Mouse (Mus musculus) hematopoietic stem cell, adult 5-6 weeks (primary cell): ENCODE measurements around the gene Alox12b. TPM values are rescaled to one million over a fixed set of nuclear protein-coding genes. Genes with fewer than 3 reads are reported as not detected.
A peak's percentile ranks its signal among the peaks of the same experiment; 100 is the strongest.

Source experiments
- ATAC-seq, 2 experiments: fragments of 125-278 bp in 1 of 2; replicated peaks in 1 of 2; 2 replicates each; pipeline ENCODE4 v1.8.0; 2016 to 2017; ENCODE audit warnings: inconsistent platforms in 2 of 2, mild to moderate bottlenecking in 2 of 2, moderate number of reproducible peaks in 2 of 2, low read depth in 1 of 2, moderate TSS enrichment in 1 of 2; ENCODE audit not compliant: low FRiP score in 2 of 2, poor library complexity in 2 of 2, severe bottlenecking in 2 of 2, insufficient read depth in 1 of 2, low TSS enrichment in 1 of 2
- total RNA-seq: library from RNA; stranded (forward); fragments of 172-1452, 232-1000 nt; gene quantifications from 2 replicates; pipeline ENCODE4 v1.2.3, GENCODE M21; 2017

Alox12b gene
- total RNA-seq, 1 experiment from 2014 or later: not detected

DNA sequence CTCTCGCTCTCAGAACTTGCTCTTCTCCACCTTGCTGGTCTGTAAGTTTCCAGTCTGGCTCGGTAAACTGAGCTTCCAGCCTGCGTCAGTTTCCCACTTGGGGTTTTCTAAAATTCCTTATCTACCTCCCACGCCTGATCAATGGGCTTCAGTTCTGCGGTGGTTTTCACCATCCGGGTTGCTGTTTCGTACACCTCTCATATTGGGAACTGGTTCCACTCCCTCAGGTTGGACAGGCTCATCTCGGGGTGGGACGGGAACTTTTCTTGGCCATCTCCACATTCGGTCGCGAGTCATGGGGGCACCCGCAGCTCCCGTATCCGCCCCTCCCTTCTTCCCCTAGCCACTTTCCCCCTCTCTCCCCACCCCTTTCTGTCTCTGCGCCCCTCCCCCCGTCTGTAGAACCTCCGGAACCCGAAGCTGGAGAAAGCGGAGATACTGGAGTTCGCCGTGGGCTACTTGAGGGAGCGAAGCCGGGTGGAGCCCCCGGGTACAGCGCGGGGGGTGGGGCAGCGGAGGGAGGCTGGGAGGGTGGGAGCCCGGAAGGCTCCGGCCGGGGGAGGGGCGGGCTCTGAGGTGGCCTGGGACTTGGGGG, 35.0 kb upstream of the Alox12b start:
- ATAC-seq: no peak

DNA sequence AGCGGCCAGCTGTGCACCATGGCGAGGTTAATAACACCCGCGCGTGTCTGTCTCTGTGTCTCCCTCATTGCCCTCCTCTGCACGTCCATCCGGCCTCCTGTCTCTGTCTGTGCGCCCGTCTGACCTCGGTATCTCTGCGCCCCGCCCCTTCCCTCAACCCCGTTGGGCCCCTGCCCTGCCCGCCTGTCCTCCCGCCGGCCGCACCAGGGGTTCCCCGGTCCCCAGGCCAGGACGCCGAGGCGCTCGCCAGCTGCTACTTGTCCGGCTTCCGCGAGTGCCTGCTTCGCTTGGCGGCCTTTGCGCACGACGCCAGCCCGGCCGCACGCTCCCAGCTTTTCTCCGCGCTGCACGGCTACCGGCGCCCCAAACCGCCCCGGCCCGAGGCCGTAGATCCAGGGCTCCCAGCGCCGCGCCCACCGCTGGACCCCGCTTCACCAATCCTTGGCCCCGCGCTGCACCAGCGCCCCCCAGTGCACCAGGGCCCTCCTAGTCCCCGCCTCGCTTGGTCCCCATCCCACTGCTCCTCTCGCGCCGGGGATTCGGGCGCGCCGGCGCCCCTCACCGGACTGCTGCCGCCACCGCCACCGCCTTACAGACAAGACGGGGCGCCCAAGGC, 34.3 kb upstream of the Alox12b start, which contains the start of gene 9130213A22Rik:
Gene 9130213A22Rik, minus strand, starts transcription at position 254 of the 616 bp plus-strand sequence.
- 0 out of 4 replicates have a peak, but pooled peaks of 1 of the 2 experiments have one; percentile 14 for ATAC-seq

DNA sequence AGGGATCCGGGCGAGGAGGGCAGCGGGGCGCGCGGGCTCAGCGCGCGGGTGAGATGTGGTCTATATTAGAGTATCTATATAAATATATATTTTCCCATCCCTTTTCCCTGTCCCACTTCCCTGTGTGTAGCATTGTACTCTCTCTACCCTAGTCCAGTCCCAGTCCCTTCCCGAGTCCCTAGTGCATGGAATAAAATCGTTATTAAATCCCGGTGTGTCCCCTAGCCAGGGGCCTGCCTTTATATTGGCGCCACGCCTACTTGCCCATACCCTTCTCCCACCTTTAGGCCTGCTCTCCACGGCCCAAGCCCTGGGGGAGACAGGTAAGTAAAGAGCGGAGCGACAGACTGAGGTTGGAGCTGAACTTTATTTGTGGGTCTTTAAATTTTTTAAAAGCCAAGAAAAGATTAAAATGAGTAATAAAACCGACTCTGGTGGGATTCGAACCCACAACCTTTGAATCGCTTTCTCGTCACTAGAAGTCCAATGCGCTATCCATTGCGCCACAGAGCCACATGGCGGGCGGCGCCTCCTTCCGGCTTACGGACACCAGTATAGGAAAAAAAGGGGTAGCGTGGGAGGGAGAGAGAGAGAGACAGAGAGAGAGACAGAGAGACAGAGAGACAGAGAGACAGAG, 33.6 kb upstream of the Alox12b start:
- no peak for ATAC-seq

DNA sequence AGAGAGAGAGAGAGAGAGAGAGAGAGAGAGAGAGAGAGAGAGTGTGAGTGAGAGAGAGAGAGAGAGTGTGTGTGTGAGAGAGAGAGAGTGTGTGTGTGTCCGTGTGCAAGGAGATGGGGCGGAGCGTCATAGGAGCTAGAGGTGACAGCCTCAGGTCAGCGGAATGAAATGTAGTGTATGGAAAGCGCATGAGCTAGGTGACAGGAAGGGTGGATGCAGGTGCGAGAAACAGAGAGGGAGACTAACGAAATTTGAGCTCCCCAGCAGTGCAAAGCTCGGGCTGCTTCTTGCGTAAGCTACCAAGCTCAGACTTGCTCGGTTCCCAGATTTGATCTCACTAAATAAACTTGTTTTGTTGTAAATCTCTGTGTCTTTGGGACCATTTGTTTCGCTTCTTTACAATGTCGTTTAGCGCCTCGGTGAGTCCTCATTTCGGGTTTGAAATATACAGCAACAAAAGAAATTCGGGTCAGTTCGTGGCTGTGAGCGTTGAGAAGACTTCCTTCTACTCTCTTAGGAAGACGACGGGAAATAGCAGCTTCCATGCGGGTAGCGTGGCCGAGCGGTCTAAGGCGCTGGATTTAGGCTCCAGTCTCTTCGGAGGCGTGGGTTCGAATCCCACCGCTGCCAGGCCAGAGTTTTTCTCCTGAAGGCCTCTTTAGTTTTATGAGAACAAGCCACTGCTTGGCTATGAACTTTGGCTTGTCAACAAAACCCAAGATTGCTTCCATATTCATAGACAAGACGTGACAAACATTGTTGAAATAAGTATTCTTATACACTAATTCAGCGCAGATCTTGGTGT, 32.9 kb upstream of the Alox12b start:
- ATAC-seq: peak; percentile 19 to 23; a peak in 3 of 4 replicates

DNA sequence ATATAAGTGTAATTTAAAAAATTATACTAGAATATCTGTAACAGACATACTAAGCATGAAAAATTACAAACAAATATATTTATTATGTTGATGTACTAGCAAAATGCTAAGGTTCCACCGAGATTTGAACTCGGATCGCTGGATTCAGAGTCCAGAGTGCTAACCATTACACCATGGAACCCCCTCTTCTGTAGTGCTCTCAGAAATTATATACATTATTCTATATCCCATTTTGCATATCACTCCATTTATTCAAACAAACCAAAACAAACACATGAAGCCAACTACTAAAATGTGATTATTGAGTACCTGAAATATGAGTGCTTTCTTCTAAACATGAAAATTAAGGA, 32.3 kb upstream of the Alox12b start:
- ATAC-seq: peak in 1 of 2 experiments; percentile 10; a peak in 1 of 4 replicates

DNA sequence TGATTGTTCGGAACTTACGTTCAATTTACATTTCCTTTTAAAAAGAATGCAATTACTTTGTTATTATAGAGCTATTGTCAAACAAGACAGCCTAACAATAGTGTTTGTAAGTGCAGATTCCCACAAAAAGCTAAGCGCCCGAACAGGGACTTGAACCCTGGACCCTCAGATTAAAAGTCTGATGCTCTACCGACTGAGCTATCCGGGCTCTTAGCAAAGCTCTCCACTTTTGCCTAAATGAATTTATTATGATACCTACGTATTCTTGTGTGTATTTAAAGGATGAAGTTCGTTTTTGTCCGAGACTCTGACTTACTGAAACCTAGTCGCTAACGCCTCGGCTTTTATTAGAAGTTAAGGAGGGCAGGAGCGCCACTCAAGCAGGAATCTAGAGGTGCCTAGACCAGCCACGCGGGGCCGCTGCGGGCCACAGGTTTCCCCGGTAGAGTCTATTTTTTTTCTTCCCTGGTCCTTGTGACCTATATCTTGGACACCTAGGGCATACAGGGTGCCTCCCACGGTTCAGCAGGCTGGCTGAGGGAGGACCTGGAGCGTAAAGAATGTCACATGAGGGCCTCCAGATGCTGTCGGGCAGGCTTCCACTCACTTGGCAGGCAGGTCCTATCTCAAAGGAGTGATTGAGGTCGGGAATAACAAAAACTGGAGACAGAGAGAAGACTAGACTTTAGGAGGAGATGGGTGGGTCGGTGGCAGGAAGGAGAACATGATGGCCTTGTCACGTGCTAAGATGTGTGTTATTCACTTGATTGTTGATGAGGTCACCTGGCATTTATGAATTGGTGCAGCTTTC, 31.5 kb upstream of the Alox12b start:
- peak; percentile 40 to 62 for ATAC-seq

DNA sequence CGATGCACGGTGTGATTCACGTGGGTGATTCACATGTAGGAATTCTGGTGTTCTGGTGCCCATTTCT, 31.1 kb upstream of the Alox12b start, which contains the start of gene Aloxe3:
Gene Aloxe3, plus strand, starts transcription at position 45 of the 67 bp plus-strand sequence.
- ATAC-seq: no peak

DNA sequence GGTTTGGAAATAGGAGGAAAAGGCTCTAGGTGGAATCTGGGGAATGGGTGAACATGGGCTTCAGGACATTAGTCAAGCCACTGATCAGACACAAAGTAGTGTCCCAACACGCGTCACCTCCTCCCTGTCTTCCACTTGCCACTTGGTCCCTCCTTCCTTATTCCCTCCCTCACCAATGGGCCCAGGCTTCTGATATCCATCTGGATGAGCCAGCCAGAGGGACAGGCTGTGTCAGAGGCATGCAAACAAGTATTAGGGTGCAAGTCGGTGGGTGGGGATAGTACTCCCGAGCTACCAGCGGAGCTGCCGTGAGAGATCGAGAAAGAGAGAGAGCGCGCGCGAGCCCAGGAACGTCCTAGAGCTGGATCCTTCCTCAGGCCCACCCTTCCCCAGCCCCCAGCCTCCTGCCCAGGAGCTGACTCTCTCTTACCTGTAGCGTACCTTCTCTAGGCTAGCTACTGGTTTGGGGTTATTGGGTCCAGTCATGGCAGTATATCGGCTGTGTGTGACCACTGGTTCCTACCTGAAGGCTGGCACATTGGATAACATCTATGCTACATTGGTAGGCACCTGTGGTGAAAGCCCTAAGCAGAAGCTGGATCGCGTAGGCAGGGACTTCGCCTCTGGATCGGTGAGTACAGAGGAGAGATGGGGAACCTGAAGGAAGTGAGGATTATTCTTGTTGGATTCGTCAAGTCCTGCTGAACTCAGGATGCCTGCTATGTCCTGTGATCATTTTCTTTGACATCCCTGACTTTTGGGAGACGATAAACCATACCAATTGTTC, 30.7 kb upstream of the Alox12b start:
- no peak for ATAC-seq

DNA sequence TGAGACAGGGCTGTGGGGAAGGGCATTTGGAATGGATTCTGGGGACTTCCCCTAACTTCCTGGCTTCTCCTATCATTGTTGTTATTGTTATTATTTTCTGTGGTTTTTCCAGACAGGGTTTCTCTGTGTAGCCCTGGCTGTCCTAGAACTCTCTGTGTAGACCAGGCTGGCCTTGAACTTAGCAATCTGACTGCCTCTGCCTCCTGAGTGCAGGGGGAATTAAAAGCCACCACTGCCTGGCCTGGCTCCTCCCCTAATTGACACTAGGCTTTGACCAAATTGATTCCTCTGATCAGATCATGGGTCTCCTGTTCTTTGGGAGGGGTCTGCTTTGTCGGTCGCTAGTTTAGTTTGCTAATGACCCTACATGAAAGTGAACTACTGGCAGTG, 30.1 kb upstream of the Alox12b start:
- no peak for ATAC-seq

DNA sequence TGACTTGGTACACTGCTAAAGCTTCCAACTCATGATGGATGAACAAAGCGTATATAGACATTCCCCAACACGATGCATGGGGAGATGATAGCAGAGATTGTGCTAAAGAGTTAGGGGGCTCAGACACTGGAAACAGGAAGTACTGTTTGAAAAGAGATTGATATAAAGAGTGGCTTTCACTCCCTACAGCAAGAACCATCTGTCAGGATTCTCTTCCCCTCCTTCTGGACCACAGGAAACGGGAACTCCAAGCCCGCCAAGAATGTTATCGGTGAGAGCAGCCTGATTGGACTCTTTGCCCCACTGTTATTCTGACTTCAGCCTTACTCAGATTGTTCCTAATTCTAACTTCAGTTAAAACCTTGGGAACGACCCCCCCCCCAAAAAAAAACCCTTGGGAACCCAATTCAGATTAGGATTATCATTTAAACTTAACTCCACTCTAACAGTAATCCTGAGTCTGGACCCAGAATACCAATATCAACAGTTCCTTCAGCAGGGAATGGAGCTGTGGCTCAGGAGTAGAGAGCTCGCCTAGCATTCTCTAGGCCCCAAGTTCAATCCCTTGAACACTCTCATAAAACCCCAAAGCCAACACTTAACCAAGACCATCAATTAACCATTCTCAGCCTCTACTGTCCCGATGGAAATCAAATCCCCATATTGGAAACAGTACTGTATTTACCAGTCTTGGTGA, 28.2 kb upstream of the Alox12b start:
- no peak for ATAC-seq

DNA sequence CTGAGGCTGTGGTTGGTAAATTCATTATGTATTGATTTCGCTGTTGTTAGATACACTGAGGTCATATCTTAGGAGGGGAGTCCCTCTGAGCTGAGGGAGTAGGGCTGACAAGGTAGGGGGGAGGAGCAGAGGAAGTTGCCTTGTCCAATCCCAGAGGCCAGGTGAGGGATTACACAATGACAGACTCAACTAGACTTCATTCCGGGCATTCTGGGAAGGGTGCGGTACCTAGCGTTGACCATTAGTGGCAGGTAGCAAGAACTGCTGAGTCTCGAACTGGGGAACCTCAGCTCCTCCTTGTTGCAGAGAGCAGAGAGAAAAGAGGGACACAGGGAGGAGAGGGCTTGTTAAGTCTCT, 23.2 kb upstream of the Alox12b start:
- ATAC-seq: no peak

DNA sequence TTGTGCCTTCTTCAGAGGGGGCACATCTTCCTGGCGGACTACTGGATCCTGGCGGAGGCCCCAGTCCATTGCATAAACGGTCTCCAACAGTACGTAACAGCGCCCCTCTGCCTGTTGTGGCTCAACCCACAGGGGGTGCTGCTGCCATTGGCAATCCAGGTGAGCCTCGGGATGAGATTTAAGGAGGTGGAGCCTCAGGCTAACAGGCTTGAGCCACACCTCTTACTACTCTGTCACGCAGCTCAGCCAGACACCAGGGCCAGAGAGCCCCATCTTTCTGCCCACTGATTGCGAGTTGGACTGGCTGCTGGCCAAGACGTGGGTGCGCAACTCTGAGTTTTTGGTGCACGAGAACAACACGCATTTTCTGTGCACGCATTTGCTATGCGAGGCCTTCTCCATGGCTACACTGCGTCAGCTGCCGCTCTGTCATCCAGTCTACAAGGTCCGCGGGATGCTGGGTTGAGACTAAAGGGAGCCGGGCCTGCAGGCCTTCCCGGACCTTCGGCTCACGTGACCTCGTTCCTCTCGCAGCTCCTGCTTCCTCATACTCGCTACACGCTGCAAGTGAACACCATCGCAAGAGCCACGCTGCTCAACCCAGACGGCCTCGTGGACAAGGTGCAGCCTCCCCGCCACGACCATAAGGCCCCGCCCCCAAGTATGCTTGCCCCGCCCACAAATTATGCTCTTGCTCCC, 22.7 kb upstream of the Alox12b start:
- peak; percentile 65 to 77 for ATAC-seq

DNA sequence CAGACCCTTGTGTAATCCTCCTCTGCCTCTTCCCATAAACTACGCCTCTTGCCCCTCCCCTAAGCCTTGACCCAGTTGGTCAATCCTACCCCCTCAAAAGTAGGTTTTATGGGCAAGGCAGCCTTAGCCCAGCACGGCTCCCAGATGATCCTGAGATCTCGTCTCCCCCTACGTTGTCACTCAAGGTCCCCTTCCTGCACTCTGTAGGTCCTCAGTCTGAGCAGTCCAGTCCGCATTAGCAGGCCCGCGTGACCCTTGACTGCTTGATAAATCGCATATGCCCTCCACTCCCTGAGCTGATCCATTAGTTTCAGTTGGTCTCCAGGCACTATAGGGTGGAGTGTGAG, 22.2 kb upstream of the Alox12b start:
- ATAC-seq: no peak

DNA sequence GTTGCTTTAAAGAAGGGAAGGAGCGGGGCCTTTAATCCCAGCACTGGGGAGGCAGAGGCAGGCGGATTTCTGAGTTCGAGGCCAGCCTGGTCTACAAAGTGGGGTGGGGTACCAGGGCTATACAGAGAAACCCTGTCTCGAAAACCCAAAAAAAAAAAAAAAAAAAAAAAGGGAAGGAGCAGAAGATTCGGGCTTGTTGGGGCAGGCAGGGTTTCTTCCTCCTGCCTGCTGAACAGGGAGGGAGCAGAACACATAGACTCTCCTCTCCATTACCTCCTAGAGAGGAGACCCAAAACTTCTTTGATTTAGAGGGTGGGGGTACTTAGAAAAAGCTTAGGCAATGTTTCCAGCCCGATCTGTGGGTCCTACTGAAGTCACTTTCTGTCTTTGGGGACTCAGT, 21.4 kb upstream of the Alox12b start:
- ATAC-seq: no peak

DNA sequence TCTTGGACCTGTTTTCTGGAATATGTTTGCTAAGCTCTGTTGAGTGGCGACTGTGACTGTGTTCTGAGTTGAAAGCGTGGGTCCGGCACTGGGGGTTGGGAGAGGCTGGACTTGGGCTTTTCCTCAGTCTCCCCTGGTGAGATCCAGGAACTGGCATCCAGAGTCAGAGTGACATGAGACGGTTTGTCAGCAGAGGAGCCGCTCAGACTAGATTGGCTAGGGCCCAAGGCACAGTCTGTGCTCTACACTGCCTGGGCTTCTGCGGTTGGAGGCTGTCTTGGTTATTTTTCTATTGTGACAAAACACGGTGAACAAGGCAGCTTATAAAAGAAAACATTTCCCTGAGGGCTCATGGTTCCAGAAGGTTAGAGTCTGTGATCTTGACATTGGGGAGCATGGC, 9.2 kb upstream of the Alox12b start:
- no peak for ATAC-seq

DNA sequence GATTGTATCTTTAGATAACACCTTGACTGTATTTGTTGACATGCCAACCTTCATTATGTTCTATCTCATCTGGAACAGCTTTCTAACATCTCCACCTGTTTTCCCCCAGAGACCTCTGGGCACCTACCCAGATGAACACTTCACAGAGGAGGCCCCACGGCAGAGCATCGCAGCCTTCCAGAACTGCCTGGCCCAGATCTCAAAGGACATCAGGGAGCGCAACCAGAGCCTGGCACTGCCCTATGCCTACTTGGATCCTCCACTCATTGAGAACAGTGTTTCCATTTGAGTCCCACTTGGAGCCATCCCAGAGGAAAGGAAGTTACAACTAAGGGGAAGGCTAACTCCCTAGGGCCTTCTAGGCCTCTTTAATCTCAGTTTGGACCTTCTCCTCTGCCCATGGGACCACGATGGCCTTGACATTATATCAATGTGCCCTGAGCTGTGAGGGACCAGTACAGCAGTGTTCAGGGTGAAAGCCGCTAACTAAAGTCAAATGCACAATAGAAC, 8.3 kb upstream of the Alox12b start:
- no peak for ATAC-seq
